Mouse (Mus musculus) c-Kit-positive CD71-negative TER-119-negative erythroid progenitor cells, embryonic 14.5 days (primary cell): Measurements from ENCODE around the gene Bud31.
"Not testable (repeated sequence)": the region's sequence is repeated elsewhere in the genome, so short reads cannot be mapped to it uniquely, and the experiment has no call there.

Source experiments
- DNase-seq: peaks from one replicate; pipeline ENCODE4 v3.0.0-alpha.2; 2013; ENCODE audit warnings: low read depth

The Bud31 gene

GRCm38 (mm10) chr5:145139571-145140519, at the start of gene Bud31, which contains the start of gene Pdap1:
TSS of gene Bud31 (plus strand) at chr5:145140362.
TSS of gene Pdap1 (minus strand) at chr5:145140238.
- peak; percentile 84 for DNase-seq

GRCm38 (mm10) chr5:145096195-145096594, 44.0 kb upstream of the Bud31 start:
- DNase-seq = no peak

- DNase-seq = no peak
These were observed 41.8 kb upstream of the Bud31 start for GRCm38 (mm10) chr5:145098340-145098821.

- DNase-seq = no peak
These were observed 39.2 kb upstream of the Bud31 start for GRCm38 (mm10) chr5:145100960-145101359.

GRCm38 (mm10) chr5:145101451-145101850, 38.7 kb upstream of the Bud31 start:
- DNase-seq = not testable (repeated sequence)

GRCm38 (mm10) chr5:145102706-145103105, 37.5 kb upstream of the Bud31 start:
- no peak for DNase-seq

- no peak for DNase-seq
These were observed 35.8 kb upstream of the Bud31 start for GRCm38 (mm10) chr5:145104328-145104727.

GRCm38 (mm10) chr5:145105694-145106275, 34.4 kb upstream of the Bud31 start:
- DNase-seq = no peak

GRCm38 (mm10) chr5:145110401-145110800, 29.8 kb upstream of the Bud31 start:
- no peak for DNase-seq

GRCm38 (mm10) chr5:145112566-145112965, 27.6 kb upstream of the Bud31 start:
- no peak for DNase-seq

- no peak for DNase-seq
These were observed 26.7 kb upstream of the Bud31 start for GRCm38 (mm10) chr5:145113416-145113815.

- DNase-seq = no peak
These were observed 26.0 kb upstream of the Bud31 start, which contains the start of gene Arpc1b for GRCm38 (mm10) chr5:145114071-145114605. TSS of gene Arpc1b (plus strand) at chr5:145114215.

- no peak for DNase-seq
These were observed 25.3 kb upstream of the Bud31 start for GRCm38 (mm10) chr5:145114606-145115473.

GRCm38 (mm10) chr5:145115736-145116135, 24.4 kb upstream of the Bud31 start:
- DNase-seq = no peak

- no peak for DNase-seq
These were observed 23.8 kb upstream of the Bud31 start for GRCm38 (mm10) chr5:145116316-145116715.

- DNase-seq = no peak
These were observed 23.2 kb upstream of the Bud31 start for GRCm38 (mm10) chr5:145116916-145117315.

GRCm38 (mm10) chr5:145118005-145118404, 22.2 kb upstream of the Bud31 start:
- no peak for DNase-seq

GRCm38 (mm10) chr5:145118461-145118860, 21.7 kb upstream of the Bud31 start:
- no peak for DNase-seq

GRCm38 (mm10) chr5:145119385-145119784, 20.8 kb upstream of the Bud31 start:
- DNase-seq = no peak

GRCm38 (mm10) chr5:145120921-145121320, 19.2 kb upstream of the Bud31 start:
- no peak for DNase-seq

- no peak for DNase-seq
These were observed 16.8 kb upstream of the Bud31 start for GRCm38 (mm10) chr5:145123396-145123795.

- no peak for DNase-seq
These were observed 13.6 kb upstream of the Bud31 start for GRCm38 (mm10) chr5:145126580-145126979.
